Mouse (Mus musculus) ovary, postnatal 10 days (tissue): ENCODE results near the gene Obscn.

ENCODE experiments used
- DNase-seq: peaks from one replicate; pipeline ENCODE4 v3.0.0; 2022; ENCODE audit warnings: low spot score

Obscn gene

DNA sequence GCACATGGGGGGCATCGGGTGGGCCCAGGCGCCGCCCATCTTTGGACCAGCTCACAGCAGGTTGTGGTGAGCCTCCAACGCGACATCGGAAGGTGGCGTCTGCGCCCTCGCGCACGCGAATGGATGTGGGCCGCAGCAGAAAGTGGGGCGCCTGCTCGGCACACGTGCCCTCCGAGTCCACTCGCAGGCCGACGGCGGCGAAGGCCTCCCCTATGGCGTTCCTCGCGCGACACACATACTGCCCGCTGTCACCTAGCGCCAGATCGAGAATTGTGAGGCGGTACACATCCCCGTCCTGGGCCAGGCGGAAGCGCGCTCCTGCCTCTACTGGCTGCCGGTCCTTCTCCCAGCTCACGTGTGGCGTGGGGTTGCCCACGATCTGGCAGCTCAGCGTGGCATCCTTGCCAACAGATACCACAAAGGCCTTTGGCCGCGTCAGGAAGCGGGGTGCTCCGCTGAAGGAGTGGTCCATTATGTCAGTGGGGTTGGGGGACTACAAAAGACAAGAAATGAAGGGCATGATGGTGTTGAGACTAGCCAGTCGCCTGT, at the start of gene Obscn:
Obscn (minus strand) TSS at position 499 of the 549 bp plus-strand sequence.
- DNase-seq = no peak

DNA sequence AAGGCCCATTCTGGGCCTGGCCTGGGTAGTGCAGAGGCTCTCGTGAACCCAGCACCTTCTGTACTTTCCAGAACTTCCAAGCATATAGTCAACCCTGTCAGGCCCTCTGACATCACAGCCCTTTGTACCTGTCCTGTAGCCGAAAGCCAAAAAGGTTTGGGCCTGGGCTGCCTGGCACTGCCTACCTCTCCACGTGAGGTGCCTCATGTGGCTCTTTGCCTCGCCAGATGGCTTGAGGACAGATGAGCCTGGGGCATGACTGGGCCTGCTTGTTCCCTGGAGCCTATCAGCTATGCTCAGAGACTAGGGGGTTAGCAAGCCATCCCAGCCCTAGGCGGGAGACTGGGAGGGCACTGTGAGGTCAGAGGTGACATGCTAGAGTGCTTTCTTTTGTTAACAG, 49.3 kb upstream of the Obscn start:
- DNase-seq = no peak

DNA sequence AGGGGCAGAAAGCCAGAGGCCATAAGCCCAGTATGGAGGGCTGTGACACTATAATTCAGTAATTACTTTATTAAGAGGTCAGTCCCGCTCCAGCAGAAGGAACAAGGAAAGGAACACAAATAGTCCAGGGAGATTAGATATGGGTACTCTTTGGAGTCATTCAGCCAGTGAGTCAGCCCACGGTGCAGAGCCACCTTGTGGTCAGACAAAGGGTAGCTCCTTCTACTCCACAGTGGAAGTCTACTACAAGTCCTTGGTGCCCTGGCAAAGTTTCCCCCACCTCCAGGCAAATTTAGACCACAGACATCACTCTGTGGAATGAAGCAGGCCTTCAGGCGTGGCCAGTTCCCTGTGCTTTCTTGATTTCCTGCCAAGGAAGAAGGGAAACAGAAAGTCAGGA, 47.6 kb upstream of the Obscn start:
- DNase-seq = no peak

DNA sequence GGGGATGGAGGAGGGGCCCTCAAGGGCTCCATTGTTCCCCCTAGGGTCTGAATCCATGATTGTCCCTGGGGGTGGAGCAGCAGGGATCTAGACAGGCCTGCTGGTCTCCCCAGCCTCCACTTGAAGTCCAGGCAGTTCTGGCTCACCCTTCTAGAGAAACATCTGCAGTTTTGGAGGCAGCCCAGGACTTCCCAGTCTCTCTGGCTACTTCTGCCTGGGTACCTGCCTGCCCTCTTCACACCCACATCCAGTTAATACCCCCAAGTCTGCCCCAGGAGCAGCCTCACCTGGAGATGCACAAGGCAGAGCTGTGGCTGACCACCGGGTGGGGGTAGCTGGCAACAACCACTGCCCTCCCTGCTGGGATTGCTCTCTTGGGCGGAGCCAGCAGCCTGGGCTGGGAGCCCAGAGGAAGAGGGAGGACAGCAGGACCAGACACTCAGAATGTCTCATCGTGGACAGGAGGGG, 46.7 kb upstream of the Obscn start, which contains the start of gene Gjc2:
Gjc2 (minus strand) TSS at position 350 of the 468 bp plus-strand sequence.
- DNase-seq = peak; percentile 60

DNA sequence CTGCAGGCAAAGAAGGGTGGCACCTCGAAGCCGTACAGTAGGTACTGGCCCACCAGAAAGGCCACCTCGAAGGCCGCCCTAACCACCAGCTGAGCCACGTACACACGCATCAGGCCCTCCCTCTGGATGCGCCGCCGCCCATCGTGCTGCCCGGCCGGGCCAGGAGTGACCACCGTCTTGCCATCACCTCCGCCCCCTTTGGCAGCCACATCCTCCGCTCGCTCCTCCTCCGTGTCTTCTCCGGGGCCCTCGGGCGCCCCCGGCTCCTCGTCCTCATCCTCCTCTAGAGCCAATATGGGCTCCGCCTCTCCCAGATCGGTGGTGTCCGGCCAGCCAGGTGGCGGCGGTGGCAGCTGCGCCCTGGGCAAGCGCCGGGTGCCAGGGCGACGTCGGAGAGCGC, 40.7 kb upstream of the Obscn start:
- no peak for DNase-seq

DNA sequence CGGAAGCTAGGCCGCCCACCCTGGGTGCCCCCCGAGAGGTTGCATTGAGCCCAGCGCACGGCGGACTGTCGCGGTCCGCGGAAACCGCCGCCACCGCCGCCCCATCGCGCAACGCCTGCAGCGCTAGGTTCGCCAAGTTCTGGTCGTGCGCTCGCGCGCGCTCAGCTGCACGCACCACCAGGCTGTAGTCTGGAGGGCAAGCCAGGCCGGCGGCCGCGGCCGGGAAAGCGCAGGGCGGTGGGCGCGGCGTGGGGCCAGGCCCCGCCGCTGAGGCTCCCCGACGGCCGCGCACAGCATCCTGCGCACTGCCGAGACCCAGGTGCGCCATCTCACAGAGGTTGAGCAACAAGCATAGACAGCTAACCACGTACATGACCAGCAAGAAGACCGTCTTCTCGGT, 40.3 kb upstream of the Obscn start:
- no peak for DNase-seq

DNA sequence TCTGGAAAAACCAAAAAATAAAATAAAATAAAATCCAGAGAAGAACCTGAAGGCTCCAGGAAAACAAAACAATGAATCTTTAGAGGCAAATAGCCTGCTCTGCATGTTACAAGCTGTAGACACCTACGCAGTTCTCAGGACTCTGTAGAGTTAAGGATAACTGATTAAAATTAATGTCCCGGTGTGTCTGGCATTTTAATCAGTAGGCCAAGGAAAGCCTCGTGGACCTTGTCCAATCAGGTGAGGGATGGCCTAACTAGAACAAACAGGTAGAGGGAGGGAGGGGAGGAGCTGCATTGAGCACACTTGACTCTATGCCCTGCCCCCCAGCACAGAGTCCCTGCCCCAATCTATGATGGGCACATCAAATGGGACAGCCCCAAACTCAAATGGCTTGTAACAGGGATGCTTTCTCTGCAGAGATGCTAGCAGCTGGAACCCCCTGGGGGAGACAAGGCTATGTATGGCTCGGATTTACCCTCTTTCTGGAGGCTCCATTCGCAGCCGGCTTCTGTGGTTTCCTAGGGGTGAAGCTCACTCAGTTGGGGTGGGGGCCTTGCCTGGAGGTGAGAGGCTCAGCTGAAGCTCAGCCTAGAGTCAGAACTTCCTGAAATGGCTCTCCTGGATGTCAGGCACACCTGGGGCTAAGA, 38.1 kb upstream of the Obscn start:
- no peak for DNase-seq

DNA sequence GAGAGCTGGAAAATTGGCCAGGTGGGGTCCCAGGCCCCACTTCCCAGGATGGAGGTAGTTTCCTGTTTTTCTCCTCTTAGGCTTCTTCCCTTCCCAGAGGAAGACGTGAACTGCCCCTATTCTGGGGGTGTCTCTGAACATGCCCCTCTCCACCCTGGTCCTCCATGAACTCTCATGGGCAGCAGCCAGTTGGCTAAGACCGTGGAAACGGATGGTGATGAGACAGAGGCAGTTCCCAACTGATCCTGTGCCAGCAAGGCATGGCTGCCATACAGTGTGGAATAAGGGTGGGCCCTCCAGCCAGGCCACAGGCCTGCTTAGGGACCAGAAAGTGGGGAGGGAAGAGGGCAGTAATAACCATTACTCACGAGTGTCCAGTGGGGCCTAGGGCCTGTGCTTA, 34.3 kb upstream of the Obscn start:
- DNase-seq = no peak

DNA sequence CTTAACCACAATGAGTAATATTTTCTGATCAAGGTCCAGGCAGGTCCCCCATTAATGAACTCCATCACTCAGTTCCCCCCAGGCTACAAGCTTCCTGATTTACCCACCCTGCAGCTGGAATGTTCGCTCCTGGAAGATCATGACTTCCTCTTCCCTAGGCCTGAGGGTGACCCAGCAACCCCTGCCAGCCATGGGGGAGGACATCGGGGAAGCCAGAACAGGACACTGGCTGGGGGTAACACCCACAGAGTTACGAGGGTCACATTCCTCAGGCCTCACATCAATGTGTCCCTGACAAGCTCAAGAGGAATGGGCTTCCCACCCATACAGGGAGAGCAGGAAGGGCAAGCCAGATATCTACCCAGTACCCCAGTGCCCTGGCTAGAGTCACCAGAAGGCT, 33.6 kb upstream of the Obscn start:
- DNase-seq = no peak

DNA sequence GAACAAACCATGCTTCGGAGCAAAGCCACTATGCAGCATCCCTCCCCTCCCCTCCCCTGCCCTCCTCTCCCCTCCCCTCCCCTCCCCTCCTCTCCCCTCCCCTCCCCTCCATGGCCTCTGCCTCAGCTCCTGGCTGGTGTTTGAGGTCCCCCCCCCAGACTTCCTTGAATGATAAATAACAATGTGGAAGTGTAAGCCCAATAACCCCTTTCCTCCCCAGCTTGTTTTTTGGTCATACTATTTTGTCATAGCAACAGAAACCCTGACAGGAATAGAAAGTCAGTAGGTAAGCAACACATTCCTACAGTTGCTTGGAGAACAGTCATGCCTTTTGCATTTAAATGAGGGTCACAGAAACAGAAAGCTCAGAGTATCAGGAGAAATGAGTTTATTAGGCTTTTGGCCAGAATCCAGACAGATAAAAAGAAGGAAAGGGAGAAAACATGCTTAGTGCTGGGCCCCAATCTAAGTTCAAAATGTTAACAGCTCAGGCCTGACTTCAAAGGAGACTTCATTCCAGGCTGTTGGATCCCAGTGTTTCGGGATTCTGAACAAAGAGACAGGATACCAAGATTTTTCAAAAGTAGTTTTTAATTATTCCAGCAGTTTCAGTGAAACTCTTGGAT, 29.5 kb upstream of the Obscn start:
- no peak for DNase-seq

DNA sequence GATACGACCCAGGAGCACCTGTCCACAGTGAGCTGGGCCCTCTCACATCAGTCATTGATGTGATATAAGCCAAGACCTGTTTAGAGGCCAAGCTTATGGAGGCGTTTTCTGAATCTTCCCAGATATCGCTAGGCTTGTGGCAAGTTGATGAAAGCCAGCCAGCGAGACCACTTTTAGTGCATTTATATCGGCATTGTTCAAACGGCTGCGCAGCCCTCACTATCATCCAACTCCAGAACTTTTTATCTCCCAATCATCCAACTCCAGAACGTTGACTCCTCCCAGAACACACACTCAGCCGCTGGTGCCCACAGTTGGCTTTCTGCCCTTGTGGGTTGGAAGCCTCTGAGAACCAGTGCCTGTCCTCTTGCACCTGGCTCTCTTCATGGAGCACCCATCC, 28.2 kb upstream of the Obscn start:
- no peak for DNase-seq

DNA sequence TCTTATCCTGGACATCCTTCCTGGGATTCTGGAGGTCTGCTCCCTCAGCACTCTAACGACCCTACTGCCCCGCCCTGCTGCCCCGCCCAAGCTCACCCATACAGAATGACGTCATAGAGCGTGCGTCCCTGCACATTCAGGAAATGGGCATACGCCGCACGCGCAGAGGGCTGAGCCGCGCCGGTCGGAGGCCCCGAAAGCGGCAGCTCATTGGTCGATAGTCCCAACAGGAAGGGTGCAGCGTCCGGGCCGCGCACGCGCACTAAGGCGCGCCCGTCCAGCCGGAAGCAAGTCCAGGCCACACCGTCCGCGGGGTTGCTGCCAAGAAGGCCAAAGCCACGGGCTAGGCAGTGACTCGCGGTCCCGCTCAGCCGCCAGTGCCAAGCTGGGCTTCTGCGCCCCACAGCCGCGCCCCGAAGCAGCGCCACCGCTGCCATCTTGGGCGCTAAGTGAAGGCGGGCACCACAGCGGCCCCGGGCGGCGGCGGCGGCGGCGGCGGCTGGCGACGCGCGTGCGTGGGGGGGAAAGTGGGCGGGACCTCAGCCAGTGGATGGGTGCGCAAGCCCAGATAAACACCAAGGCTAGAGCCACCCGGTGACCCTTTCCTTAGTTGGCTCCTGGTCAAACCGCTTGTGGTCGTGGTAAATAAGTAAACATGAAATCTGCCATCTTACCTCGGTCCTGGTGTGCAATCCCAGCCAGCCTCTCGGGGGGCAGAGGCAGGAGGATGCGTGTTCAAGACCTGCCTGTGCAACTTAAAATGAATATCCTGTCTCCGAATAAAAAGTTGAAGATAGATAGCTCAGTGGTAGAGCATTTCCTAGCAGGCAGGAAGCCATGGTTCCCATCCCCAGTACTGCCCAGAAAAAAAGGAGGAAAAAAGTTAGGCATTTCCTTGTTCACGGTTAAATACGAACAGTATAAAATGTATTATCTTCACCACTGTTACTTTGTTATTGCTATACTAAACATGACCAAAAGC, 27.3 kb upstream of the Obscn start, which contains the start of gene Iba57:
Iba57 (minus strand) TSS at position 485 of the 982 bp plus-strand sequence.
- DNase-seq = peak; percentile 95

DNA sequence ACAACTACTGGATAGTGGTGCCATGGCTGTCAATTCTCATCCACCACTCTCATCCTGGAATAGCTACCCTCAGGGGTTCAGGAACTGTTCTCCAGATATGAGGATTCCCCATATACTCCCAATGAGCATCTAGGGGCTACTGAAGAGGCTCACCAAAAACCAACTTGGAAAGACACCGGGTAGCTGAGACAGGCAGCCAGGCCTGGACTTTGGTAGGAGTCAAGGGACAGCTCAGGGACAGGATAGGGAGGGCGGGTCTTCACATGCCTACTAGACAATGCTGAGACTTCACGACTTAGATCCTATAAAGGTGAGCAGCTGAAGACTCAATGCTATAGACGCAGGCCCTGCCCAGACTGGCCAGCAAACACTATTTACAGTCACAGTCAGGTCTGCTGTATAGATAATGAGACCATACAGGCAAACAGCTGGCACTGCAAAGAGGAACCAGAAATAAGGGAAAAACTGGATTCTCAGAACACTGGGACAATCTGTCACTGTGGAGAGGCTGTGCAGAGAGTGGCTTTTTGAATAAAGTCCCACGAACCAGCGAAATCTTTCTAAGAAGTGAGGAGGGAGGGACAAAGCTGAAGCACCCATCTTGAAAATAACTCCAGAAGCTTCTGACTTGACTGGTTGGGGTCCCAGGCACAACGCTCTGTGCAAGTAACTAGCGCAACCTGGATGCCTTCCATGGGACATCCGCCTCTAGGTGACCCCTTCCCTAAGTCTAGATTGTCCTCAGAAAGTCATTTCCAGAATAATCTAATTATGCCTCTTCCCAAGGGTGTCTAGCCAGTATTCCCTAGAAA, 26.4 kb upstream of the Obscn start:
- DNase-seq = no peak

DNA sequence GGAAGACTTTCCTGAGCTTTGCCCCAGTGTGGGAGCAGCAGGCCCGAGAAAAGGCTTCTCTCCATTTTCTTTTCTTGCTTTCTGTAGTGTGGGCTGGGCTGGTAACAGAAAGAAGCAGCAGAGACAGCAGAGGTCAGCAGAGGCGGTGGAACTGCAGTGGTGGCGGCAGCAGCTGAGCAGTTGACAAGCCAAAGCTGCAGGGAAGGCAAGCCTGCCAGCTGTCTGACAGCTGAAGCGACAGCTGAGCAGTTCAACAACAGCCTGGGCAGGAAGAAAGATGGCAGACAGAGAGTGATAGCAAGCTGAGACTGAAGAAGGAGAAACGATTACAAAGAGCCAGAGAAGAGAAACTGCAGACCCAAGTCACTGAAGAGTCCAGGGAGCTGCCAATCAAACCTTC, 25.2 kb upstream of the Obscn start:
- no peak for DNase-seq

DNA sequence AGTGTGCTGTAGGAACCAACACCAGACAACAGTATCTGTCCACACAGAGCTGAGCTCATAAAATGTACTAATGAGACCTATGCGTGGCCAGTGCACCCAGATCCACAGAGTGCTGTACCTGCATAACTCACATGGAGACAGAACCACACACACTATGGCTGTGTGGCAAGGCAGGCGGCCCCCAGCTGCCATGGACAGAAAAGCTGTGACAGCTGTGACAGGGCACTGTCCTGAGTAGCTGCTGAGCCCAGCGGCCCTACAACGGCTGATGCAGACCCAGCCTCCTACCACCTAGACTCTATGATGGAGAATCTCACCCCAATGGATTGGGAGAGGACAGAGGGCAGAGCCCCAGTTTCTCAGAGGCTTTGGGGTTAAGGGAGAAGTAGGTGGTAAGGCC, 23.4 kb upstream of the Obscn start:
- DNase-seq = no peak

DNA sequence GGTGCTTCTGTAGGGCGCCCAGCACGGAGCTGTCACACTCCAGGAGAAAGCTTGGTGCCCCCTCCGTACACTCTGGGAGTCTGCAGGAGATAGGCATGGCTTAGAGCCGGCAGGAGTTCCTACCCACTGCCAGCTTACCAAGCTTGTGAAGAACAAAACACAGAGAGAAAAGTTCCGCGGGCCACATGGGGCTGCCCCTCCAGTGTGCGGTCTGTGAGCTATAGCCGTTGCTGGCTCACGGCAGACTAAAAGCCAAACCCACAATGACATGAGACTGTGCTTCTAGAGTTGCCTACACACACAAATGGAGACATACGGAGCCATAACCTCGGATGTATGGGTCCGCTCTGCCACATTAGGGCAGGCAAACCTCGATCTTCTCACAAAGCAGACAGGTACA, 22.9 kb upstream of the Obscn start:
- no peak for DNase-seq

DNA sequence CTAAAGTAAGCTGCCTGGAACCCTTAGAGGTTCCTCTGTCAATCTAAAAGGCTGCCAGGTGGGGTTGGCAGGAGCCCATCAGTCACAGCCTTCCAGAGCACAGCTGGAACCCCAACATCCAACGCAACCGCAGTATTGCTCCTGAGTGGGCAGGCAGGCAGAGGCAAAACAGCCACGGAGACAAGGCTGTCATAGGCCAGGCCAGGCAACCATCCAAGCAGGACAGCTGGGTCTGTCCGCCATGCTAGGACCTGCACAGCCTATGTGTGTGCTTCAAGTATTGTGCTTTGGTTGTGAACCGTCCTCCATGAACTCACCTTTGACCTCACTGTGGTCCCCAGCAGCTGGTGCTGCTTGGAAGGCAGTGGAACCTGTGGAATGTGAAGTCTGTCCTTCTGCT, 19.7 kb upstream of the Obscn start:
- DNase-seq = no peak

DNA sequence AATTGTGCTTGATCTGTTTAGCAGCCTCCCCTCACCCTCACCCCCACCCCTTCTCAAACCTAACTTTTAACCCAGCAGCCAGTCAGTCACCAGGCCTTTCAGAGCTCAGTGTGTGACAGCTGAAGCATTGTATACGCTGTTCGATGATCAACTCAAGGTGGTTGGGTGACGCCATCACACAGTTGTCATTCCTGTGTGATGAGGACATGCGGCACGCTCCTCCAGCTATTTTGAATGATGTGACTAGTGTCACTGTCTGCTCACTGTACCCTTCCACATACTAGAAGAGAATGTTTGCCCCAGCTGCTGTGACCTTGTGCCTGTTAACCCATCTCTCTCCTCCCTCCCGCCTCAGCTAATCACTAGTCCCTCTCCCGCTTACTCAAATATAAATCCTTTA, 18.0 kb upstream of the Obscn start:
- DNase-seq = no peak

DNA sequence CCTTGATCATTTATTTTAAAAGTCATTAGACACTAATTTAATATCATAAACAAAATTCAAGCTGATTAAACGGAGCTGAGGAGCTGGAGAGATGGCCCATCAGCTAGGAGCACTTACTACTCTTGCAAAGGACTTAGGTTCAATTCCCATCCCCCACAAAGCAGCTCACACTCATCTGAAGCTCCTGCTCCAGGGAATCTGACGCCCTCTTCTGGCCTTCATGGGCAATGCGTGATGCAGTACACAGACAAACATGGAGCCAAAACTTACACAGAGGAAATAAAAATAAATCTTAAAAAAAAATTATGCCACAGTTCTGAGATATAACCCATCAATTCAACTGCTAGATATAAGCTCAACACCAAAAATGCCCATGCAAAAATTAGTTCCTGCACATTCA, 15.5 kb upstream of the Obscn start:
- DNase-seq = no peak

DNA sequence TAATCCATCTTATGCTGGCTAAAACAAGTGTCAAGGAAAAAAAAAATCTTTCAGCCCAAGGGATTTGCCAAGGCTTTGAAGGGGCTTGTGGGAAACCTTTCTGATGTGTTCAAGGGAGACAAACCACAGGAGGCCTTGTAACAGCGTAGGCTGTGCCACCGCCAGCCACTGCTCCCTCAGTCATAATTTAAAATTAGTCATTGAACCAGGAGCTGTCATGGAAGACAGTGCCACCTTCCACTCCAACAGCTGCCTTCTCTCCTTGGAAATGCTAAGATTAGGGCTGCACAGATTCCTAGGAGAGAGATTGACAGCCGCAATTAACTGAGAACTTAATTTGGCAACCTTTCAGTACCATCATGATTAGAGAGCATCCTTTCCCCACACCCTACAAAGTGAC, 13.1 kb upstream of the Obscn start:
- no peak for DNase-seq

DNA sequence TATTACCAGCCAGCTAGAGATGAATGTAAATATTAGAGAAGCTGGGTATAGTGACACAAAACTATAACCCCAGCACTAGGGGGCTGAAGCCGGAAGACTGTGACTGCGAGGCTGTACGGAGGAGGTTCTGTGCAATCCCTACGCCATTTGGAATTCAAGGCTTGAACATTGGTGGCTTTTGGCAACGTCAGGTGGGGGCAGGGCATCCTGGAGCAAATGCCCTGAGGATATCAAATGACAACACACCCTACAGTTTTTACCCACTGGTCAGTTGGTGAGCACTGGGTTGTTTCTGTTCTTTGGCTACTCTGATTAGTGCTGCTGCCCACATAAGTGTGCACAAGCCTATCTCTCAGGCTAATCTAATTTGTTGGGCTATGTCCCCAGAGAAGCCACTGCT, 6.8 kb upstream of the Obscn start:
- DNase-seq = no peak
